Mouse (Mus musculus) macrophage (primary cell): ENCODE results near the gene Macf1. TPM values are rescaled to one million over a fixed set of nuclear protein-coding genes. Genes with fewer than 3 reads are reported as not detected.
A peak's percentile ranks its signal among the peaks of the same experiment; 100 is the strongest.

Source experiments
- H3K27ac ChIP-seq: fragments of 350-480 bp; formaldehyde crosslinking; 2 replicates; pipeline ENCODE4 v1.9.0; 2021
- H3K36me3 ChIP-seq: fragments of 350-480 bp; formaldehyde crosslinking; 2 replicates; pipeline ENCODE4 v1.9.0; 2021; ENCODE audit errors: inconsistent target
- H3K4me3 ChIP-seq: fragments of 350-480 bp; formaldehyde crosslinking; 2 replicates; pipeline ENCODE4 v1.9.0; 2021; ENCODE audit errors: inconsistent target
- H3K79me2 ChIP-seq: fragments of 350-480 bp; formaldehyde crosslinking; 2 replicates; pipeline ENCODE4 v1.9.0; 2021; ENCODE audit errors: inconsistent target
- WGBS: methylation state at CpG from one replicate; pipeline ENCODE4 v1.1.7; 2026; ENCODE audit warnings: inconsistent platforms; ENCODE audit not compliant: missing documents; 5-methylcytosine and 5-hydroxymethylcytosine counted together
- polyA plus RNA-seq: library from polyadenylated mRNA; stranded (reverse); fragments of 250-400 nt; gene quantifications from 3 replicates; pipeline ENCODE4 v1.2.4, GENCODE M21; 2018; ENCODE audit warnings: inconsistent platforms

Gene Macf1
- polyA plus RNA-seq, 1 experiment from 2014 or later, result 144 TPM

- Histone ChIP-seq H3K79me2 (peaks cover 96% of the 10 kb centered on the region), H3K36me3 (no peaks in the 10 kb centered on the region), H3K4me3 (no peak overlapping the region), H3K27ac (no peak overlapping the region)
- WGBS, result 66% methylated on average over 3 of the region's 3 CpGs
These were observed 99.5 kb downstream of the Macf1 start for GRCm38 (mm10) chr4:123584720-123585093.

DNA sequence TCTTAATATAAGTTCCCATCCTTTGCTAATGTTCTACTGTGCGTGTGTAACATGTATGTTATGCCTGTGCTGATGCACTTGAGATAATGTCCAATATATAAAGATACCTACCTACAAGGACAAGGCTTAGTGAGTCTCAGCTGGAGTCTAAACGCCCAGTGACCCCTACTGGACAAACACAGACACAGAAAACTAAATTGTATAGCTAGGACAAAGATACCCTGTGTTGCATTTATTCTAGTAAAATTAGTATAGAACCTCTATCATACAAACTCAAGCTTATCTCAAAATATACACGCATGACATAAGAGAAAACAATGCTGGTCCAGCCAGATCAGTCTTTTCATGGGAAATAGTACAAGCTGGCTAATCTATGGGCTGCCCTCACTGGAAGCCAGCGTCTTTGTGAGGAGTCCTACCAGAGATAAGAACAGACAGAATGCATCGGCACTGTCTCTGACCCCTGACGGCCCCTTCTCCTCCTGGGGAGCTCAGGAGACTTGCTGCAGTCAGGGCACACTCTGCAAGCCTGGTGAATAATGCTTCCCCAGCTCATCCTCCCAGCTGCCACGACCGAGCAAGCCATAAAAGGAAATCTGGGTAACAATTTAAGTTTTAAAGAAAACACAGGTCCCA lies 100.0 kb downstream of the Macf1 start:
- Histone ChIP-seq H3K79me2 (peaks cover 96% of the 10 kb centered on the region), H3K27ac (no peak overlapping the region), H3K36me3 (no peaks in the 10 kb centered on the region), H3K4me3 (no peak overlapping the region)
- WGBS, result 68% methylated on average over 8 of the region's 8 CpGs

GRCm38 (mm10) chr4:123577469-123578088 lies 106.6 kb downstream of the Macf1 start:
- WGBS, result 13% methylated on average over 2 of the region's 2 CpGs
- Histone ChIP-seq H3K36me3 (no peaks in the 10 kb centered on the region), H3K4me3 (no peak overlapping the region), H3K79me2 (peaks cover 90% of the 10 kb centered on the region), H3K27ac (peak overlapping the region; percentile 60)

GRCm38 (mm10) chr4:123572434-123573336 lies 111.5 kb downstream of the Macf1 start:
- Histone ChIP-seq H3K4me3 (peak overlapping the region; percentile 73), H3K79me2 (peaks cover 83% of the 10 kb centered on the region), H3K36me3 (no peaks in the 10 kb centered on the region), H3K27ac (peak overlapping the region; percentile 99)
- 9% methylated on average over 10 of the region's 11 CpGs for WGBS

DNA sequence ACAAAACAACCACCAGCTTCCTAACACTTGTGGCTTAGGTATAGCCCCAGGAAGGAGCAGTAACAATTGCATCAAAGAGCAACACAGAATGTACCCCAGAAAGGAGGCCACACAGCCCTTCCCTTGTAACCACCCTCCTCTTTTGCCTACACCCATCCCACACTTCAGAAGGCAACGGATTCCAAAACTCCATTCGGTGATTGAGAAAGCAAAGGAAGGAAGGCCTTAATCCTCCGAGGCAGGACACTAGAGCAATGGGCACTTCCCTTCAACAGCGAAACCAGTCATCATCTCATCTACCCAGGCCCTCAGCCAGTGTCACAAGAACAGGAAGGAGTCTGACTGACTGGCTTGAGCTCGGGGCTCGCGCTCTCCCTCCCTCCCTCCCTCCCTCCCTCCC lies 112.3 kb downstream of the Macf1 start:
- Histone ChIP-seq H3K4me3 (peak overlapping the region; percentile 53), H3K36me3 (no peaks in the 10 kb centered on the region), H3K27ac (peak overlapping the region; percentile 92), H3K79me2 (peaks cover 83% of the 10 kb centered on the region)
- 10% methylated on average over 4 of the region's 7 CpGs for WGBS

GRCm38 (mm10) chr4:123565291-123565861 lies 118.8 kb downstream of the Macf1 start:
- peak overlapping the region; percentile 95 for H3K27ac ChIP-seq
- H3K36me3 ChIP-seq, result no peaks in the 10 kb centered on the region
- H3K4me3 ChIP-seq, result no peak overlapping the region
- peaks cover 100% of the 10 kb centered on the region for H3K79me2 ChIP-seq
- WGBS, result 80% methylated on average over 7 of the region's 7 CpGs

- H3K79me2 ChIP-seq, result peaks cover 100% of the 10 kb centered on the region
- H3K36me3 ChIP-seq, result no peaks in the 10 kb centered on the region
- H3K27ac ChIP-seq, result peak overlapping the region; percentile 95
- peak overlapping the region; percentile 37 for H3K4me3 ChIP-seq
- WGBS, result 0% methylated on average over 6 of the region's 6 CpGs
These were observed 119.9 kb downstream of the Macf1 start for GRCm38 (mm10) chr4:123564051-123564791.

DNA sequence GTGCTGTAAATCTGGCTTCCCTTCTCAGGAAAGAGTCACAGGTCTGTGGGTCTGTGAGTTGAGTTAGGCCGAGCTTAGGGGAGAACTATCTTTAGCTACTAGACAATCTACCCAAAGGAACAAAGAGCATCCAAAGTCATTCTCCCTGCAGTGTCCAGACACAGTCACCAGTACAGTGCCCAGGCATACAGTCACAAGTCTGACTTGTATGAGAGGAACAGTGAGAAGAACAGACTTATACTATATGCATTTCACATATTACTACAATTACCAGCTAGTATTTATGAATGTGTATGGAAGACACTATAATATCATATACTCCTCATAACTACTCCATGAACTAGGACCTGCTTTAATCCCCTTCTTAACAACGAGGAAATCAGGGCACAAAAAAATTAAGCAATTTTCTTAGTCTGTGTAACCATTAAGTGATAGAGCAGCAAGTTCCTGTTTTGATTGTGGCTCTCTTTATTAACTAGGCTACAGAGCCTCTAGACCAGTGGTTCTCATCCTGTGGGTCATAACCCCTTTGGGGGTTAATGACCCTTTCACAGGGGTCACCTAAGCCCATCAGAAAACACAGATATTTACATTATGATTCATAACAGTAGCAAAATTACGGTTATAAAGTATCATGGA lies 121.9 kb downstream of the Macf1 start:
- H3K4me3 ChIP-seq, result no peak overlapping the region
- peaks cover 100% of the 10 kb centered on the region for H3K79me2 ChIP-seq
- 13% methylated on average over 3 of the region's 3 CpGs for WGBS
- peak overlapping the region; percentile 95 for H3K27ac ChIP-seq
- no peaks in the 10 kb centered on the region for H3K36me3 ChIP-seq

GRCm38 (mm10) chr4:123560896-123561295 lies 123.3 kb downstream of the Macf1 start:
- peaks cover 100% of the 10 kb centered on the region for H3K79me2 ChIP-seq
- no peaks in the 10 kb centered on the region for H3K36me3 ChIP-seq
- no peak overlapping the region for H3K4me3 ChIP-seq
- WGBS, result 91% methylated on average over 4 of the region's 4 CpGs
- no peak overlapping the region for H3K27ac ChIP-seq

DNA sequence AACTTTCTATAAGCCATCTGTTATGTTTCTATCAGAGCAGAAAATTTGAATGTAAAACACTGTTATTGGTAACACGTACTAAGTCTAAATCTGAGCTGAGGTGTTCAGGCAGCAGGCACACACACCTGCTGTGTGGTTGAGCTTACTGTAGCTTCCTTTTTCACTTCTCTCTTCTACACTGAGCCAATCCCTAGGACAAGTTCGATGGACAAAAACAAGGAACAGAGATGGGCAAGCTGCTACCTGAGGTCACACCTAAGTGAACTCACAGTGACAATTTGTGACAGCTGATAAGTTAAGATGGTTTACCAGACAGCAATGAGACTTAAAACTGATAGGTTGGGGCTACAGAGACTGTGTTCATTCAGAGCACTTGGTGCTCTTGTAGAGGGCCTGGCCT lies 125.7 kb downstream of the Macf1 start:
- Histone ChIP-seq H3K27ac (no peak overlapping the region), H3K4me3 (no peak overlapping the region), H3K36me3 (peaks cover 8% of the 10 kb centered on the region; the same call in 1 of the 2 replicates), H3K79me2 (peaks cover 100% of the 10 kb centered on the region)
- WGBS, result 57% methylated on average over 2 of the region's 2 CpGs

DNA sequence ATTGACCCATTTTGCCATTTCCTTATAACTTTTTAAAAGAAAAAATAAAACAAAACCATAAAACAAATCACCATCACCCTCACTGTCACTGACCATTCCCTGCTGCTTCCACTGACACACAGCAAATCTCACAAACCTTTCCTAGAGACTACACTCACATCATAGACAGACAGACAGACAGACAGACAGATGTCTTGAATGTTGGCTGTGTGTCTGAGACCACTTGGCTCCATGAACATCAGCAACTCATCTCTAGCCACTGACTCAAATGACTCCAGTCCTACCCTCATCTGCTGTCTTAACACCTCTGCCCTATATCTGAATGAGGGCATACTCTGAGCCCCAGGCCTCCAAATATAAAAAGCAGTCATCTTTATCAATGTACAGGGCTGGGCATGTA lies 128.9 kb downstream of the Macf1 start:
- Histone ChIP-seq H3K36me3 (peaks cover 10% of the 10 kb centered on the region; the same call in 1 of the 2 replicates), H3K79me2 (peaks cover 96% of the 10 kb centered on the region), H3K27ac (no peak overlapping the region), H3K4me3 (no peak overlapping the region)

DNA sequence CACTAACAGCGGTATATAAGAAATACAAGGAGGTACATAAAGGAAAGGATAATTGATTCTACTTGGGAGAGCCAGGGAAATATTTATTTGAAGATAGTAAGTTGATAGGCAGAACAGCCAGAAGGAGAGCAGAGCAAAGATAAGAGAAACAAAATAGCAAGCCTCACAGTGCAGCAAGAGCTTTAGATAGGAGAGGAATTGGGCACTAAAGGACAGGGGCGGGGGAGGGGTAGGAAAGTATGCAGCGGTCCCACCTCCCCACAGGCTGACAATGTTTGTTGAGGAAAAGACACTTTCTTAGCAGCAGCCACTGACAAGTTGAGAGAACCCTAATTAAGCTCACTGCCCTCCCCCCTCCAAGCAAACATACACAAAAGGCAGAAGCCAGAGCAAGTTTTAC lies 131.5 kb downstream of the Macf1 start:
- Histone ChIP-seq H3K79me2 (peaks cover 96% of the 10 kb centered on the region), H3K4me3 (no peak overlapping the region), H3K27ac (peak overlapping the region; percentile 7; the same call in 1 of the 2 replicates), H3K36me3 (peaks cover 10% of the 10 kb centered on the region; the same call in 1 of the 2 replicates)
- 93% methylated on average over 3 of the region's 3 CpGs for WGBS

GRCm38 (mm10) chr4:123548317-123548716 lies 135.8 kb downstream of the Macf1 start:
- Histone ChIP-seq H3K4me3 (no peak overlapping the region), H3K36me3 (peaks cover 11% of the 10 kb centered on the region), H3K27ac (no peak overlapping the region), H3K79me2 (peaks cover 96% of the 10 kb centered on the region)
- 38% methylated on average over 3 of the region's 3 CpGs for WGBS

GRCm38 (mm10) chr4:123543691-123544090 lies 140.5 kb downstream of the Macf1 start:
- H3K79me2 ChIP-seq, result peaks cover 100% of the 10 kb centered on the region
- no peak overlapping the region for H3K27ac ChIP-seq
- peaks cover 28% of the 10 kb centered on the region for H3K36me3 ChIP-seq
- H3K4me3 ChIP-seq, result no peak overlapping the region
